Mouse (Mus musculus): ENCODE measurements at regions not wholly inside any gene's neighbourhood (a gene's known extent, or its start where the extent isn't known, plus 50 kb on each side); places are given as distances from the start of the nearest gene placed in this dataset.

- DNase-seq (ENCODE audit: low spot score), result no peak
These were observed 172.6 kb upstream of the Tars start for GRCm38 (mm10) chr15:11572063-11572462.

- DNase-seq (ENCODE audit: low spot score), result no peak
These were observed 166.1 kb upstream of the Tars start for GRCm38 (mm10) chr15:11565503-11566031.

GRCm38 (mm10) chr15:11552568-11552967 is 153.1 kb upstream of the Tars start:
- no peak for DNase-seq (ENCODE audit: low spot score)

GRCm38 (mm10) chr15:11552110-11552509 is 152.6 kb upstream of the Tars start:
- no peak for DNase-seq (ENCODE audit: low spot score)

GRCm38 (mm10) chr15:11539485-11539884 is 140.0 kb upstream of the Tars start:
- DNase-seq (ENCODE audit: low spot score), result no peak

GRCm38 (mm10) chr15:11536076-11536620 is 136.7 kb upstream of the Tars start:
- DNase-seq (ENCODE audit: low spot score), result no peak

GRCm38 (mm10) chr15:11534404-11535251 is 135.2 kb upstream of the Tars start:
- DNase-seq (ENCODE audit: low spot score), result no peak

GRCm38 (mm10) chr15:11533616-11534015 is 134.2 kb upstream of the Tars start:
- no peak for DNase-seq (ENCODE audit: low spot score)

GRCm38 (mm10) chr15:11533002-11533610 is 133.6 kb upstream of the Tars start:
- peak; percentile 62 for DNase-seq (ENCODE audit: low spot score)

GRCm38 (mm10) chr15:11532536-11532935 is 133.1 kb upstream of the Tars start:
- DNase-seq (ENCODE audit: low spot score), result peak; percentile 15

GRCm38 (mm10) chr15:11529819-11530810 is 130.7 kb upstream of the Tars start:
- DNase-seq (ENCODE audit: low spot score), result no peak

GRCm38 (mm10) chr15:11524337-11525106 is 125.1 kb upstream of the Tars start:
- DNase-seq (ENCODE audit: low spot score), result no peak

- no peak for DNase-seq (ENCODE audit: low spot score)
These were observed 119.1 kb upstream of the Tars start for GRCm38 (mm10) chr15:11518565-11518964.

- DNase-seq (ENCODE audit: low spot score), result no peak
These were observed 118.4 kb upstream of the Tars start for GRCm38 (mm10) chr15:11517892-11518291.

GRCm38 (mm10) chr15:11505076-11505639 is 105.7 kb upstream of the Tars start:
- DNase-seq (ENCODE audit: low spot score), result no peak

GRCm38 (mm10) chr15:11496436-11496835 is 97.0 kb upstream of the Tars start:
- no peak for DNase-seq (ENCODE audit: low spot score)

- no peak for DNase-seq (ENCODE audit: low spot score)
These were observed 89.7 kb upstream of the Tars start for GRCm38 (mm10) chr15:11489116-11489515.

- DNase-seq (ENCODE audit: low spot score), result no peak
These were observed 87.9 kb upstream of the Tars start for GRCm38 (mm10) chr15:11487268-11487783.

GRCm38 (mm10) chr15:11483916-11484315 is 84.5 kb upstream of the Tars start:
- DNase-seq (ENCODE audit: low spot score), result no peak
